Mouse (Mus musculus): Measurements from ENCODE around the gene Apon.

- no peak for TF ChIP-seq MAX (IDR thresholded peaks at IDR 0.05)
- no peak for TF ChIP-seq CTCF (IDR thresholded peaks at IDR 0.05; ENCODE audit: control insufficient read depth, insufficient read depth, insufficient read length)
- TF ChIP-seq CEBPB (IDR thresholded peaks at IDR 0.05; ENCODE audit: low read depth): no peak
- no peak for TF ChIP-seq MYOD1 (IDR thresholded peaks at IDR 0.05; ENCODE audit: control insufficient read depth, insufficient read length, low read depth)
- TF ChIP-seq MYOG (IDR thresholded peaks at IDR 0.05; ENCODE audit: control insufficient read depth, extremely low read depth, insufficient read length): no peak
- TF ChIP-seq USF1 (IDR thresholded peaks at IDR 0.05; ENCODE audit: low read depth): no peak
- TF ChIP-seq FOSL1 (IDR thresholded peaks at IDR 0.05; ENCODE audit: insufficient read depth, low read length, poor library complexity, severe bottlenecking): no peak
Observed at GRCm38 (mm10) chr10:128298702-128299171, 44.8 kb downstream of the Apon start, which contains the start of gene Il23a.

All from C2C12 (cell line).